Mouse (Mus musculus): ENCODE data around the gene Gm42372.

Gene Gm42372

DNA sequence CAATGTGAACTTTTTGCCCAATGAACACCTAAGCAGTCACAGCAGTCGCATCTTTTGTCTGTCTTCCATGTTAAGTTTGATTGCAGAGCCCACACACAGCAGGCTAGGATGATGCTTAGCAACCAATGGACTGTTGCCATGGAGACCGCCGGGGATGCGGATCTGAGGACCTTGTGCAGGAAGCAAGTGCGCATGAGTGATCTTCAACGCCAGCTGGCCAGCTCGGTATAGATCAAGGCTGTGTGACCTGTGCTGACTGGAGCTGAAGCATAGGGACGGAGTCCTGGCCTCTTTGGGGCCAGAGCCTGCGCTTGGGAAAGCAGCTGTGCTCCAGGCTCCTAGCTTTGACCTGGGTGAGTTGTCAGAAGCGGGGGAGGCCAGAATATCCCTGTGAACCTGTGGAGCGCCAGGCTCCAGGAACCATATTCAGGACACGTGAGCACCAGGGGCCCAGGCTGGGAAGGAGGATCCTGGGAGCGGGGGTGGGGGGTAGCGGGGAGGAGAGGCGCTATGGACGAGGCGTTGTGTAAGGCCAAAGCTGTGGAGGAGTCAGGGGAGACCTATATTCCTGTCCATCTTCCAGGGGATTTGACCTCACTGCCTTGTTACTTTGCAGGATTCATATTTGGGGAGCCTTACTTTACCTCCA lies 23.2 kb upstream of the Gm42372 start, which contains the start of gene Pnmal1:
TSS of gene Pnmal1 (plus strand) at position 141 of the 649 bp plus-strand sequence.
- in situ Hi-C loops (cut with MboI): no loop called here

DNA sequence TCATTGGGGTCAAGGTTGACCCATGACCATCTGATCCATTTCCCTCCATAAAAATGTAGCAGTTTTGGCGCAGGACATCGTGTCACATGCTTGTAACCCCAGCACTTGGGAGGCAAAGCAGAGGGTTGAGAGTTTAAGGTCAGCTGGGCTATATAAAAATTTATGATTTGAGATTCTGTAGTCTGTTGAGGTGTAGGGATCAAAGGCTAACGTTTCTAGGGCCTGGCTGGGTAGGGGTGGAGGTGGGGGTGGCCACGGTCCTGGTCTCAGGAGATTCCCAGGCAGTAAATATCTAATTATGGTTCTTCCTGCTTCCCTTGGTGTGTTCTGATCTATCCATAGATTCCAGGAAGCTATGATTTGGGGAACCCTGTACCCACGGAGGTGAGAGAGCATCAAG lies 21.2 kb upstream of the Gm42372 start:
- in situ Hi-C loops (cut with MboI): no loop called here

DNA sequence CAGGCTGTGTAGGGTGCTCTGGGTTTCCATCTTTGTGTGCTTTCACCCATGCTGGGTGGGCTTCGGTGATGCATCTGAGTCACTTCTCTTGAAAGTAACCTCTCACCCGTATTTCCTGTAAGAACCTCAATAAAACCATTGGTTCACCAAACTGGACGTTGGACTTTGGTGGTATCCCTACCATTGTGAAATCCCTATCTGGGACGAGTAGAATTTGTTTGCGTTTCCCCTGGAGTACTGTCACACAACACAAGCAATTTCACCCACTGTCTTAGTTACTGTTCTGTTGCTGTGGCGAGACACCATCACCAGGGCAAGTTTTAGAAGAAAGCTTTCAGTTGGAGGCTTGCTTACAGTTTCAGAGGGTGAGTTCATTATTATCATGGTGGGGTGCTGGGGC lies 14.5 kb upstream of the Gm42372 start:
- in situ Hi-C loops (cut with MboI): no loop called here

- in situ Hi-C loops (cut with MboI): no loop called here
Measured at GRCm38 (mm10) chr7:16971160-16971559, 11.7 kb upstream of the Gm42372 start.

GRCm38 (mm10) chr7:16974018-16974417 lies 8.9 kb upstream of the Gm42372 start:
- in situ Hi-C loops (cut with MboI): no loop called here

GRCm38 (mm10) chr7:16976298-16976697 lies 6.6 kb upstream of the Gm42372 start:
- in situ Hi-C loops (cut with MboI): no loop called here

DNA sequence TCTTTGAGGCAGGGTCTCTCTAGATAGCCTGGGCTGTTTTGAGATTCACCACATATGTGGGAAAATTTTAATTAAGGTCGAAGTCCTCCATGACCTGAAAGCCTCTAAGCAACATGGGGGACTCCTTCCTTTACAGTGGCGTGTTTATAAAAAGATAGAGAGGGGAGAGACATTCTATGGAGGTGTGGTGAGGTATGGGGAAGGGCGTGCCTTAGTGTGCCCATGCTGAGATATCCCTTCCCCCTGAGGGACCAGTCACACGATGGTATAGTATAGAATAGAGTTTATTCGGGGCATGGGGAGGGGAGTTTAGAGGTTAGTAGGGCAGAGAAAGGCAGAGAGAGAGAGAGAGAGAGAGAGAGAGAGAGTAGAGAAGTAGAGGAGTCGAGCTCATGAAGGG lies 4.7 kb upstream of the Gm42372 start:
- in situ Hi-C loops (cut with MboI): no loop called here

GRCm38 (mm10) chr7:16978593-16978992 lies 4.3 kb upstream of the Gm42372 start:
- in situ Hi-C loops (cut with MboI): no loop called here

GRCm38 (mm10) chr7:16980348-16980747 lies 2.5 kb upstream of the Gm42372 start:
- in situ Hi-C loops (cut with MboI): loop anchor here (10.0 kb wide), 1 partner anchor 64 kb away; no protein-coding TSS in a partner anchor

DNA sequence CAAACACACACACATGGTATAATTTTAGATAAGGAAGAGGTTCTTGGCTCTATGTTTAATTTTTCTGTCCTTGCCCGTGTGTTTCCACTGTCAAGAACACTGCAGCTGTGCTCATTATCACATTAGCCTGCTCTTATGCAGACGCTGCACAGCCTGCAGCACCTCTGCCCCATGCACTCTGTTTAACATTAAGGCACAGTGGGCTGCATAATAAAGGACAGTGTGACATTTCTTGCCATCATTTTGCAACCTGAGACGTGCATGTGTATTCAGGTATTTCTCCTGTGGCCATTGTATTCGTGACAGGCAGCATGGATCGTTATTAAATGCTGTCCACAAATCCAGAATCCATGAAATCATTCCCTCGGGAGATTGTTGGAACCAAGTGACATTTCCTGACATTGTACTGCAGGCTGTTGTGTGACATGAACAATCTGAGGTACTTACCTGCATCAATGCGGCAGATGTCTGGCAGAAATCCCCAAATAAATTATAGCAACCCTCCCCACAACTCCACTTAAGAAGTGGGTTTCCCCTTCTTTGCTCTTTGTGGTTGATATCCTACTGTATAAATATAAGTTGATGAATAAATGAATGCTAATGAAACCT lies 4.8 kb downstream of the Gm42372 start:
- in situ Hi-C loops (cut with MboI): loop anchor here (10.0 kb wide), 1 partner anchor 57 kb away; no protein-coding TSS in a partner anchor

GRCm38 (mm10) chr7:16988405-16988804 lies 5.5 kb downstream of the Gm42372 start:
- in situ Hi-C loops (cut with MboI): loop anchor here (10.0 kb wide), 1 partner anchor 56 kb away; no protein-coding TSS in a partner anchor

DNA sequence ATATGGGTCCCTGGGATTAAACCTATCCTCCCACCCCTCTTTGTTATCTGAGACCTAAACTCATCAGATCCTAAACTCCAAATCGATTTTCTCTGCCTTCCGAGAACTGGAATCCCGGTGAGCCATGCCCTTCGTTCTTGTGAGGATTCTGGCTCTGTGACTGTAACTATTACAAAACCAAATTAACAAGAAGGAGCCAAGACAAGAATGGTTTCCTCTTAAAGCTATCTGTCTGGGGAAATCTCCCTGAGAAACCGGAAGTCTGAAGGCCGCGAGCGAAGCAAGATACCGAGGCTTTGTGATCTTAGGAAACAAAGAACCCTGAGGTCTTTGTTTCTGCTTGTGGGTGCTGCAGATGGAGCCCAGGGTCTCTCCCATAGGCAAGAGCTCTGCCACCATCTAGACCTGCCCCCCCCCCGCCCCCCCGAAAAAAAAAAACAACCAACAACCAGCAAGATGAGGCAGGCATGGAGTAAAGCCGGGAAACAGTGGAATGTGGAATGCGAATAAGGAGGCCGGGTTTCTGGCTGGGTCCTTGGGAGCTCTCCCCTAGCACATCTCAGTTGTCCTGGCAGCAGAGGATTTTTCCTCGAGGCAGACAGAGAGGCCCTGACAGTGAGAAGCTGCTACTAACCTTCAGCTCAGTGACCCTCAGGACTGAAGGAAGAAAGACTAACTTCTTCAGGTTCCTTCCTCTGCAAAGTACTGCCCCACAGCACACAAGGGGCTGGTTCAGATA lies 7.3 kb downstream of the Gm42372 start:
- in situ Hi-C loops (cut with MboI): loop anchor here (10.0 kb wide), 1 partner anchor 55 kb away; no protein-coding TSS in a partner anchor

- in situ Hi-C loops (cut with MboI): loop anchor here (10.0 kb wide), 1 partner anchor 57 kb away; no protein-coding TSS in a partner anchor
Measured at GRCm38 (mm10) chr7:16991681-16992450, 9.0 kb downstream of the Gm42372 start.

GRCm38 (mm10) chr7:16992451-16992807 lies 9.5 kb downstream of the Gm42372 start, which contains the start of gene Ccdc8:
TSS of gene Ccdc8 (plus strand) at chr7:16992708.
- in situ Hi-C loops (cut with MboI): loop anchor here (10.0 kb wide), 1 partner anchor 58 kb away; no protein-coding TSS in a partner anchor

DNA sequence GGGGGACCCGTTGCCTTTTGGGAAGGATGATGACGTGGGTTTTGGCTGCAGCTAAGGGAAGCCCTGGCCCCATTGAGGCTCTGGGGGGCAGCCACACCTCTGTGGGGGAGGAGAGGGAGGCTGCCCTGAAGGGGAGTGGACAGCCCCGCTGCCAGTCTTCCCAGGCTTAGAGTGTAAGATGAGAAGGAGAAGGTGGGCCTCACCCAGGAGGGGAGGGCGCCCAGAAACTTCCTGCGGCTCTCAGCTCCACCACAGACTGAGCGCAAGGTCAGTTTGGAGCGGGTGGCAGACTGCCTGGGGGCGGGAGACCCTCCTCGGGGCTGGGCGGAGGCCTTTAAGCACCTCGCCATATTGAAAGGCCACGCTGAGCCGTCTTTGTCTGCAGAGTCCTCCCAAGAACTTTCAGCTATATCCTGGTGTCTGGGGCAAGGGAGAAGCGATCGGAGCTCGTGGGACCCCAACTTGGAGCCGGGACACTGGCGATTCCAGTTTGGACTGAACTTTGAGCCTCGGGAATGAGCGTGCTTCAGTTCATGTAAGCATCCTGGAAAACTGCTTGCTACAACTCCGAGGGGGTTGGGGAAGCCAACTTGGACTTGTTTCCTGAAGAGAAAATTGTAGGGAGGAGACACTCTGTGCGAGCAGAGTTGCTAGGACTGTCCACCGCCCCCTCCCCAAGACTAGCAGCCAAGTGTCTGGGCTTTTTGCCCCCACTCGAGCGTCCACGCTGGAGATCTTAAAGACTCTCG lies 10.9 kb downstream of the Gm42372 start:
- in situ Hi-C loops (cut with MboI): loop anchor here (10.0 kb wide), 1 partner anchor 59 kb away; no protein-coding TSS in a partner anchor

- in situ Hi-C loops (cut with MboI): loop anchor here (10.0 kb wide), 1 partner anchor 60 kb away; no protein-coding TSS in a partner anchor
Measured at GRCm38 (mm10) chr7:16994400-16994799, 11.5 kb downstream of the Gm42372 start.

- in situ Hi-C loops (cut with MboI): loop anchor here (10.0 kb wide), 1 partner anchor 61 kb away; no protein-coding TSS in a partner anchor
Measured at GRCm38 (mm10) chr7:16995345-16995744, 12.5 kb downstream of the Gm42372 start.

DNA sequence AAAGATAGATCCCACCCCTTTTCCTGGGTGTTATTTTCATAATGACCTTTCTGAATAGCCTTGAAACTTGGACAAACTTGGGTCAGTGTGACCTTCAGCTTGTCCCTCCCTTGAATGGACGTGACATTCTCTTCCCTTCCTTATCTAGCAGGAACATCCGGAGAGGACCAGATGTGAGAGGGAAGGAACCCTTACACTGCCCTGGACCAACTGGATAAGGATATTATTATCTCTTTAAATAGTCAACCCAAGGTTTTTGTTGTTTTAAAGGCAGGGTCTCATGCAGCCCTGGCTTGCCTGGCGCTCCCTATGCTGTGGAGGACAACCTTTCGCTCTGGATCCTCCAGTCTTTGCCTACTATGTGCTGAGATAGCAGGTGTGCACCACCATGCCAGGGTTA lies 16.3 kb downstream of the Gm42372 start:
- in situ Hi-C loops (cut with MboI): loop anchor here (10.0 kb wide), 1 partner anchor 64 kb away; no protein-coding TSS in a partner anchor

DNA sequence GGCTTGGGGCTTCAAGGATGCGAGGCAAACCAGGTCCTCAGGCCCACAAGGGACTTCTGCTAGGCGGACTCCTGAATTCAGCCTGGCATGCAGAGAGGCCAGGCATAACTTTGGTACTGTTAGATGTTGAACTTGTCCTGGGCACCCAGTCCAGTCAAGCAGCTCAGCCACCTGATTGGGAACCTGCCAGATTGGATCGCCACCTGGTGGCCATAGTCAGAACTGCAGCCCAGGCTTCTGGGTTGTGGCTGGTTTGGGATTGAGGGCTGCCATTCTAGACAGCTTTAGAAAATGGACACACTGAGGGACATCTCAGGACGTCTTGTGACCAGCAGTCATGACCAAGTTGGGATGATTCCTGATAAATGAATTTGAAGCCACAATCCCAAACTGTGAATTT lies 16.8 kb downstream of the Gm42372 start:
- in situ Hi-C loops (cut with MboI): loop anchor here (5.0 to 10.0 kb wide), 3 partner anchors 47 to 65 kb away; partner anchors contain the start of gene Hif3a

GRCm38 (mm10) chr7:17002375-17003195 lies 19.7 kb downstream of the Gm42372 start:
- in situ Hi-C loops (cut with MboI): loop anchor here (5.0 to 10.0 kb wide), 2 partner anchors 50 to 62 kb away; partner anchors contain the start of gene Hif3a
